Mouse (Mus musculus) 3T3-L1 (cell line): ENCODE measurements around the gene Six1.
"Not testable (repeated sequence)": the region's sequence is repeated elsewhere in the genome, so short reads cannot be mapped to it uniquely, and the experiment has no call there.

Source experiments
- DNase-seq: peaks from one replicate; pipeline ENCODE4 v3.0.0-alpha.2; 2015; ENCODE audit warnings: low read depth, low spot score

Six1 gene

GRCm38 (mm10) chr12:73053668-73054241 lies at the start of gene Six1:
Gene Six1 (minus strand): TSS chr12:73053887.
- peak; percentile 83 for DNase-seq

- DNase-seq: no peak
Observed at GRCm38 (mm10) chr12:73098593-73098992, 44.9 kb upstream of the Six1 start.

GRCm38 (mm10) chr12:73096177-73096576 lies 42.5 kb upstream of the Six1 start:
- not testable (repeated sequence) for DNase-seq

GRCm38 (mm10) chr12:73094605-73095004 lies 40.9 kb upstream of the Six1 start:
- DNase-seq: no peak

- no peak for DNase-seq
Observed at GRCm38 (mm10) chr12:73094189-73094588, 40.5 kb upstream of the Six1 start.

- no peak for DNase-seq
Observed at GRCm38 (mm10) chr12:73090672-73091335, 37.1 kb upstream of the Six1 start.

- DNase-seq: peak; percentile 70
Observed at GRCm38 (mm10) chr12:73088911-73089310, 35.2 kb upstream of the Six1 start.

GRCm38 (mm10) chr12:73088500-73088899 lies 34.8 kb upstream of the Six1 start:
- peak; percentile 39 for DNase-seq

GRCm38 (mm10) chr12:73087086-73087485 lies 33.4 kb upstream of the Six1 start:
- no peak for DNase-seq

- DNase-seq: no peak
Observed at GRCm38 (mm10) chr12:73085739-73086630, 32.3 kb upstream of the Six1 start.

- no peak for DNase-seq
Observed at GRCm38 (mm10) chr12:73083773-73084172, 30.1 kb upstream of the Six1 start.

- DNase-seq: not testable (repeated sequence)
Observed at GRCm38 (mm10) chr12:73081828-73082227, 28.1 kb upstream of the Six1 start.

- no peak for DNase-seq
Observed at GRCm38 (mm10) chr12:73060805-73061410, 7.2 kb upstream of the Six1 start.

GRCm38 (mm10) chr12:73057492-73057891 lies 3.8 kb upstream of the Six1 start:
- DNase-seq: no peak

GRCm38 (mm10) chr12:73055451-73055850 lies 1.8 kb upstream of the Six1 start:
- DNase-seq: no peak

- no peak for DNase-seq
Observed at GRCm38 (mm10) chr12:73054576-73055185, 994 bp upstream of the Six1 start.

- DNase-seq: peak; percentile 25
Observed at GRCm38 (mm10) chr12:73052651-73053591, 766 bp downstream of the Six1 start.

GRCm38 (mm10) chr12:73052036-73052650 lies 1.5 kb downstream of the Six1 start:
- no peak for DNase-seq

GRCm38 (mm10) chr12:73050811-73051580 lies 2.7 kb downstream of the Six1 start:
- DNase-seq: no peak
